Mouse (Mus musculus): Measurements from ENCODE around the gene Cpb2. TPM values are rescaled to one million over a fixed set of nuclear protein-coding genes. Genes with fewer than 3 reads are reported as not detected.

Cpb2 gene
- polyA plus RNA-seq (2015; fragmentation: Nextera tagmentation; extraction: Ambion mirVana), result not detected in 2 replicates

GRCm38 (mm10) chr14:75242087-75242486, at the start of gene Cpb2:
TSS of gene Cpb2 (plus strand) at chr14:75242287.

DNA sequence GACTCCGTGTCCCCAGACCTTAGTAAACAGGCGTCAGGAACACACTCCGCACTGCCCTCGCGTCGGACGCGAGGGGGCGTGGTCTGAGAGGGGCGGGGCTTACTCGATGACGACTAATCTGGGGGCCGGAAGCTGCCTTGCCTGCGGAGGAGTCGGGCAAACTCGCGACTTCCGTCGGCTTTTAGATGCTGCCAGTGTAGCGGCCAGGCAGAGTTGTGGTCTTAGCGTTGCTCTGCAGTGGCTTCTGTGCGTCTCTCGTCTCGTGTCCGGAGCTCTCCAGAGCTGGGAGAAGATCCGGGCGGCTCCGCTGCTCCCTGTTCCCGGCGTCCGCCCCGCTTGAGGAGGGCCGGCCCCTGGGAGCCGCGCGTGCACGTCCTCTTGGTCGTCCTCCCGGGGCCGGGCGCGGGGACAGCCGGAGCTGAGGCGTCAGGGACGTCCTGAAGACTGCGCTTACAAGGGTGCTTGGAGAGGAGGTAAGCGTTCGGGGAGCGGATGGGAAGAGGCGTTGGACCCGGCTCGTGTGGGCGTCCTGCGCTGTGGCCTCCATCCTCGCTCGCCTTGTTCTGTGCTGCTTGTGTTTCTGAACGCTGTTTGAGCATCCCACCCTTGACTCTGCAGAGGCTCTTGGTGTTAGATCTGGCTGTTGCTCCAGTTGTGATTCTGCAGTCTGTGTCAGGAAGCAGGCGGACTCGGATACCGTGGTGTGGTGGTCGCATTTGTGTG, 42.3 kb downstream of the Cpb2 start, which contains the start of gene Zc3h13:
TSS of gene Zc3h13 (plus strand) at position 181 of the 723 bp plus-strand sequence.

Small RNA genes within 50 kb of the gene (microRNA-seq; reads per million reads assigned to microRNA genes)
- not detected for gene Gm44482

Other genes starting within 250 kb of the Cpb2 start
- gene Rubcnl, start 226.3 kb upstream of the Cpb2 start, polyA plus RNA-seq (2015; fragmentation: Nextera tagmentation; extraction: Ambion mirVana), result 0.40 and 0.50 TPM in 2 replicates
- gene Lrrc63, start 111.4 kb upstream of the Cpb2 start, polyA plus RNA-seq (2015; fragmentation: Nextera tagmentation; extraction: Ambion mirVana), result not detected in 2 replicates
- 12.4 and 12.5 TPM in 2 replicates for gene Lcp1, start 111.2 kb upstream of the Cpb2 start, polyA plus RNA-seq (2015; fragmentation: Nextera tagmentation; extraction: Ambion mirVana)
- gene Zc3h13, start 42.1 kb downstream of the Cpb2 start, polyA plus RNA-seq (2015; fragmentation: Nextera tagmentation; extraction: Ambion mirVana), result 41.5 and 43.3 TPM in 2 replicates
- 4.6 and 5.4 TPM in 2 replicates for gene Siah3, start 213.7 kb downstream of the Cpb2 start, polyA plus RNA-seq (2015; fragmentation: Nextera tagmentation; extraction: Ambion mirVana)

All from neural tube, postnatal 0 days (tissue).